Mouse (Mus musculus) kidney, postnatal 0 days (tissue): ENCODE measurements around the gene Ccdc144b. TPM values are rescaled to one million over a fixed set of nuclear protein-coding genes. Genes with fewer than 3 reads are reported as not detected.

Experiments
- ATAC-seq: fragments of 200-750 bp; cut with Nextera tagmentation; replicated peaks from 2 replicates; pipeline ENCODE4 v1.8.0; 2017; ENCODE audit warnings: low read depth, moderate number of reproducible peaks, moderate TSS enrichment, moderate library complexity; ENCODE audit not compliant: low FRiP score
- DNase-seq: peaks from one replicate; pipeline ENCODE4 v3.0.0-alpha.2; 2016; ENCODE audit warnings: low spot score
- H3K27ac ChIP-seq: fragments of 300-500 bp; sonication (generic); 2 replicates; pipeline ENCODE4 v1.5.1; 2014; ENCODE audit warnings: mild to moderate bottlenecking
- H3K27me3 ChIP-seq: fragments of 300-500 bp; sonication (generic); 2 replicates; pipeline ENCODE4 v1.6.1; 2014; ENCODE audit warnings: low read length, mixed read lengths; ENCODE audit not compliant: insufficient read depth
- H3K36me3 ChIP-seq: fragments of 300-500 bp; sonication (generic); 2 replicates; pipeline ENCODE4 v1.6.1; 2014; ENCODE audit warnings: low read length, mixed read lengths; ENCODE audit not compliant: insufficient read depth
- H3K4me1 ChIP-seq: fragments of 300-500 bp; sonication (generic); replicated peaks from 2 replicates; pipeline ENCODE4 v1.6.1; 2014; ENCODE audit warnings: antibody characterized with exemption, low read length, mixed read lengths; ENCODE audit not compliant: insufficient read depth
- H3K4me2 ChIP-seq: fragments of 300-500 bp; sonication (generic); 2 replicates; pipeline ENCODE4 v1.6.1; 2014; ENCODE audit warnings: mild to moderate bottlenecking, low read length, moderate library complexity, mixed read lengths
- H3K4me3 ChIP-seq: fragments of 300-500 bp; sonication (generic); replicated peaks from 2 replicates; pipeline ENCODE4 v1.5.1; 2014; ENCODE audit warnings: low read depth, low read length
- H3K9ac ChIP-seq: fragments of 300-500 bp; sonication (generic); 2 replicates; pipeline ENCODE4 v1.6.1; 2014; ENCODE audit warnings: low read depth, low read length
- H3K9me3 ChIP-seq: fragments of 300-500 bp; sonication (generic); replicated peaks from 2 replicates; pipeline ENCODE4 v1.6.1; 2016; ENCODE audit warnings: low read length, inconsistent platforms, mixed read lengths
- CTCF ChIP-seq: IDR thresholded peaks from 2 replicates; pipeline ENCODE4 v1.5.1; 2016; ENCODE audit warnings: antibody characterized with exemption, low read depth, mild to moderate bottlenecking, moderate library complexity
- WGBS: fragments of 180-500 bp; shearing (Covaris S2); extraction: QIAGEN DNeasy Blood & Tissue Kit; methylation state at CpG from one replicate; pipeline ENCODE4 v1.1.7; 2014; 5-methylcytosine and 5-hydroxymethylcytosine counted together
- polyA plus RNA-seq: library from polyadenylated mRNA; unstranded; fragments of >200 nt; fragmentation: Nextera tagmentation; extraction: Ambion mirVana; gene quantifications from 2 replicates; pipeline ENCODE4 v1.2.1, GENCODE M21; 2015

Ccdc144b gene
- polyA plus RNA-seq, 1 experiment from 2014 or later: not detected

DNA sequence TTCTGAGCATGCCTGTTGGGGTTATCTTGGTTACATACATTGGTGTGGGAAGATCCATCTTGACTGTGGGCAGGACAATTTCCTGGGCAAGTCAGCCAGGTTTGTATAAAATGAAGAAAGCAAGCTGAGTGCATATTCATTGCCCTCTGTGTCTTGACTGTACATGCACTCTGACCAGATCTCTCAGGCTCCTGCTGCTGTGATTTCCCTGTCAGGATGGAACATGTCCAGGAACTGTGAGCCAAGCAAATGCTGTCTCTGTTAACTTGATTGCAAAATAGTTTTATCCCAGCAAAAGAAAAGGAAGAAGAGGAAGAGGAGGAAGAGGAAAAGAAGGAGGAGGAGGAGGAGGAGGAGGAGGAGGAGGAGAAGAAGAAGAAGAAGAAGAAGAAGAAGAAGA lies 8.8 kb downstream of the Ccdc144b start:
- Histone ChIP-seq H3K9ac (no peak overlapping the region), H3K9me3 (no peaks in the 10 kb centered on the region), H3K27me3 (no peaks in the 10 kb centered on the region), H3K36me3 (no peaks in the 10 kb centered on the region), H3K27ac (no peak overlapping the region), H3K4me3 (no peak overlapping the region), H3K4me2 (no peak overlapping the region), H3K4me1 (no peaks in the 10 kb centered on the region)
- DNase-seq (no peak), ATAC-seq (no peak)
- no peak for TF ChIP-seq CTCF

- H3K9me3 ChIP-seq: no peaks in the 10 kb centered on the region
- H3K4me2 ChIP-seq: no peak overlapping the region
- no peak for TF ChIP-seq CTCF
- H3K36me3 ChIP-seq: no peaks in the 10 kb centered on the region
- no peaks in the 10 kb centered on the region for H3K4me1 ChIP-seq
- H3K27me3 ChIP-seq: no peaks in the 10 kb centered on the region
- 52% methylated on average over 6 of the region's 6 CpGs for WGBS
- DNase-seq (peak; percentile 34), ATAC-seq (no peak)
- no peak overlapping the region for H3K4me3 ChIP-seq
- no peak overlapping the region for H3K9ac ChIP-seq
- H3K27ac ChIP-seq: no peak overlapping the region
Observed at GRCm38 (mm10) chr3:36031740-36032510, 21.4 kb downstream of the Ccdc144b start.

- WGBS: 74% methylated on average over 4 of the region's 4 CpGs
- no peaks in the 10 kb centered on the region for H3K9me3 ChIP-seq
- TF ChIP-seq CTCF: no peak
Observed at GRCm38 (mm10) chr3:36029993-36030392, 23.4 kb downstream of the Ccdc144b start.

DNA sequence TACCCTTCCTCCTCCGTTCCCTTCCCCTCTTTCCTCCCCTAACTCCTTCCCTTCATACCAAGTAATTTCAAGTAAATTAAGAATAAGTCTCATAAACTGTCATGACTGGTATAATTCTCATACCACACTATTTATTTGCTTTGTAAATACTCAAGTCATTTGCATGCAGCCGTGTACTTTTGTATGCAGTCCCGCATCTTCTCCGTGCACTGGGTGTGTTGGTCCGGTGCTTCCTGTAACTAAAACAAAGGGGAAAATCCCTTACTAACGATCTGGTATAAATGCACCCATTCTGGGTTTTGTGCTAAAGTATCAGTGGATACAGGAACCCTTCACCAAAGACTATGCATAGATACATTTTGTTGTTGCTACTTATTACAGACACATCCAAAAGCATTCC lies 27.6 kb downstream of the Ccdc144b start:
- 76% methylated on average over 6 of the region's 6 CpGs for WGBS
- no peak overlapping the region for H3K9ac ChIP-seq
- H3K4me1 ChIP-seq: no peaks in the 10 kb centered on the region
- no peak for TF ChIP-seq CTCF
- ATAC-seq (no peak), DNase-seq (no peak)
- H3K36me3 ChIP-seq: no peaks in the 10 kb centered on the region
- no peaks in the 10 kb centered on the region for H3K27me3 ChIP-seq
- H3K4me3 ChIP-seq: no peak overlapping the region
- no peak overlapping the region for H3K27ac ChIP-seq
- H3K9me3 ChIP-seq: no peaks in the 10 kb centered on the region
- no peak overlapping the region for H3K4me2 ChIP-seq

More at GRCm38 (mm10) chr3:36029993-36030392, 23.4 kb downstream of the Ccdc144b start:
- no peak overlapping the region for H3K4me3 ChIP-seq
- H3K4me1 ChIP-seq: no peaks in the 10 kb centered on the region
- H3K9ac ChIP-seq: no peak overlapping the region
- no peak overlapping the region for H3K4me2 ChIP-seq
- no peak for DNase-seq
- ATAC-seq: no peak
- H3K27me3 ChIP-seq: no peaks in the 10 kb centered on the region
- no peaks in the 10 kb centered on the region for H3K36me3 ChIP-seq
- no peak overlapping the region for H3K27ac ChIP-seq

DNA sequence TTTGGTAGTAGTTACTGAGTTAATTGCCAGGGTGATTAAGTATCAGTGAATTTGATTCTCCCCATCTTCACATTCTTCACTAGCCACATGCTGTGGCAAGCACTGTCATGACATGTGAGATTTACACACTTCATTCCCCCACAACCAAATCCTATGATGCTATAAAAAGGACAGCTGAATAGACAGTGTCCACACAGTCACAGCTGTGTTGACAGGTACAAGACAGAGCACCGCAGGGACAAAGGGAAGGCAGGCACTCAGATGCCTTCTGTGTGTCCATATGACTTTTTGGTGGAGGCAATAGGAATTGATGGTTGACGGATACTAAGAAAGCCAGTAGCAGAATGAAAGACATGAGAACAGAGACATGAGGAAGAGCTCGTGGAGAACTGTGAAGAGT lies 42.1 kb downstream of the Ccdc144b start:
- Histone ChIP-seq H3K36me3 (no peaks in the 10 kb centered on the region), H3K4me3 (no peak overlapping the region), H3K27ac (no peak overlapping the region), H3K9me3 (no peaks in the 10 kb centered on the region), H3K27me3 (no peaks in the 10 kb centered on the region), H3K4me2 (no peak overlapping the region), H3K9ac (no peak overlapping the region), H3K4me1 (no peaks in the 10 kb centered on the region)
- no peak for ATAC-seq
- no peak for TF ChIP-seq CTCF
- DNase-seq: no peak
- WGBS: 81% methylated on average over 3 of the region's 3 CpGs

DNA sequence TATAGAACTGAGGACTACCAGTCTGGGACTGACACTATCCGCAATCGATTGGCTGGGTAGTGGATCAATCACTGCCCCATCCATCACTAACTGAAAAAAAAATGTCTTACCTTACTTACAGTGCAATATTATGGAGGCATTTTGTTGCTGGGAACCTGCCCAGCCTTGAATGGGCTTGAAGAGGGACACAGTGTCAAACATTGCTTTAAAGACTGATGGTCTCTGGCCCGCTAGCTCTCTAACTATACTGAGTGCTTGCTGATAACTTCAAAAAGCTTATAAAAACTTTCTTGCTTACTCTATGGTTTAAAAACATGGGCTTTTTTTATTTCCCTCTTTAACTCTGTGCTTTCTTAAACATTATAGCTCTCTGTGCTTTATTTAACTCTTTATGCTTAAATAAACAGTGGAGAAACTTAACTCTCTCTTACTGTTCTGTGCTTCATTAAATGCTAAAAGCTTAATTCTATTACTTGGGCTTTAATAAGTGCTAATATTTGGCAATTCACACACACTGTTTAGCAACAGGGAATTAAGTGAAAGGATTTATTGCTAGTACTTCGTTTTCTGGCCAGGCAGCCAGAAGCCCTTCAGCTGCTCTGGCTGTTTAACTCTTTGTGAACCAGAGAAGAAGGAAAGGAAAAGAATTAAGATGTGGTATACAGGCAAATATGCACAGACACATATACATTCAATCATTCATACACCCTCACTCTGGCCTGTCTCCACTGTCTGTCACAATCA lies 44.8 kb downstream of the Ccdc144b start:
- Histone ChIP-seq H3K36me3 (no peaks in the 10 kb centered on the region), H3K4me1 (no peaks in the 10 kb centered on the region), H3K27me3 (no peaks in the 10 kb centered on the region), H3K9ac (no peak overlapping the region), H3K4me3 (no peak overlapping the region), H3K9me3 (no peaks in the 10 kb centered on the region), H3K27ac (no peak overlapping the region), H3K4me2 (no peak overlapping the region)
- whole genome bisulfite sequencing: 56% methylated on average over 4 of the region's 4 CpGs
- no peak for TF ChIP-seq CTCF
- no peak for ATAC-seq
- peak; percentile 56 for DNase-seq
